Mouse (Mus musculus) lung, postnatal 0 days (tissue): ENCODE results near the gene Cyp2w1.

ENCODE experiments used
- CTCF ChIP-seq: IDR thresholded peaks from 2 replicates; pipeline ENCODE4 v1.5.1; 2016; ENCODE audit warnings: antibody characterized with exemption, mild to moderate bottlenecking
- EP300 ChIP-seq: IDR thresholded peaks from 2 replicates; pipeline ENCODE4 v1.6.1; 2016; ENCODE audit warnings: antibody characterized with exemption, mild to moderate bottlenecking, control low read depth

- no peak for TF ChIP-seq CTCF
- TF ChIP-seq EP300, result no peak
These were observed 42.5 kb upstream of the Cyp2w1 start for GRCm38 (mm10) chr5:139309946-139310345.
